Comparison of ENCODE assay signal across 8 mouse cellular contexts in genomic region chr7:45370475-45371311, GRCm38 (mm10). TPM values are rescaled to one million over a fixed set of nuclear protein-coding genes. Genes with fewer than 3 reads are reported as not detected.
DNase-seq lines count a peak whose midpoint lies in the region; ATAC-seq lines count a peak whose summit lies in the region.

Lin7b (minus strand) TSS chr7:45370583.

- no peak within 1 kb of the TSS for H3K27ac ChIP-seq in brown adipose tissue, adult 24 weeks (replicated peaks; ENCODE audit: low read depth, low read length)
- H3K27ac ChIP-seq in heart, embryonic 12.5 days (ENCODE audit: poor library complexity, severe bottlenecking): no peak within 1 kb of the TSS
- H3K27ac ChIP-seq in kidney, embryonic 16.5 days (ENCODE audit: low read length): no peak within 1 kb of the TSS

- H3K4me1 ChIP-seq in brown adipose tissue, adult 24 weeks (ENCODE audit: control insufficient read depth, insufficient read depth, insufficient read length, low read length): peaks cover 4% of the 10 kb centered on the region; the same call in 1 of the 2 replicates
- H3K4me1 ChIP-seq in heart, embryonic 12.5 days (replicated peaks): peaks cover 34% of the 10 kb centered on the region
- peaks cover 28% of the 10 kb centered on the region for H3K4me1 ChIP-seq in kidney, embryonic 16.5 days (ENCODE audit: insufficient read depth, low read length)

- H3K9me3 ChIP-seq in heart, embryonic 12.5 days (replicated peaks): no peaks in the 10 kb centered on the region
- no peaks in the 10 kb centered on the region for H3K9me3 ChIP-seq in kidney, embryonic 16.5 days (ENCODE audit: low read length)

- peak within 1 kb of the TSS; percentile 56 for H3K4me3 ChIP-seq in brown adipose tissue, adult 24 weeks (ENCODE audit: insufficient read depth, low read depth, low read length)
- peak within 1 kb of the TSS; percentile 53 for H3K4me3 ChIP-seq in heart, embryonic 12.5 days
- peak within 1 kb of the TSS; percentile 59 for H3K4me3 ChIP-seq in kidney, embryonic 16.5 days (ENCODE audit: low read length)

- H3K36me3 ChIP-seq in heart, embryonic 12.5 days: peaks cover 28% of the 10 kb centered on the region
- H3K36me3 ChIP-seq in kidney, embryonic 16.5 days (ENCODE audit: insufficient read depth, low read length): peaks cover 15% of the 10 kb centered on the region

- peak within 1 kb of the TSS; percentile 65 for H3K9ac ChIP-seq in heart, embryonic 12.5 days
- H3K9ac ChIP-seq in kidney, embryonic 16.5 days (replicated peaks; ENCODE audit: low read length): peak within 1 kb of the TSS; percentile 22

- WGBS in heart, embryonic 12.5 days: 9% methylated on average over 28 of the region's 28 CpGs
- 7% methylated on average over 27 of the region's 28 CpGs for WGBS in kidney, embryonic 16.5 days

- DNase-seq in B cell, adult 2 months: peak; percentile 95 to 96
- peak; percentile 94 for DNase-seq in liver
- peak; percentile 92 to 93 for DNase-seq in spleen, postnatal 36 days (ENCODE audit: low spot score in 2 of 2)

- peak; percentile 61 for ATAC-seq in erythroid progenitor cell, adult 5-6 weeks (replicated peaks; ENCODE audit: low FRiP score, poor library complexity, severe bottlenecking)
- peak; percentile 70 for ATAC-seq in heart, embryonic 12.5 days (ENCODE audit: insufficient number of reproducible peaks, low FRiP score)
- peak; percentile 79 for ATAC-seq in kidney, embryonic 16.5 days (ENCODE audit: low FRiP score, low TSS enrichment)
- peak; percentile 69 for ATAC-seq in monocyte, adult 5-6 weeks (replicated peaks; ENCODE audit: insufficient number of reproducible peaks, low FRiP score, low TSS enrichment, poor library complexity, severe bottlenecking)

- H3K4me2 ChIP-seq in heart, embryonic 12.5 days: peak within 1 kb of the TSS; percentile 90
- H3K4me2 ChIP-seq in kidney, embryonic 16.5 days (replicated peaks; ENCODE audit: low read depth, low read length): peak within 1 kb of the TSS; percentile 96

- peaks cover 32% of the 10 kb centered on the region for H3K27me3 ChIP-seq in heart, embryonic 12.5 days (replicated peaks)
- peaks cover 24% of the 10 kb centered on the region for H3K27me3 ChIP-seq in kidney, embryonic 16.5 days (ENCODE audit: insufficient read depth, low read length)

RNA-seq across cellular contexts. Expression of gene Lin7b, which starts in this region (rescaled TPM):
- not detected in 2 replicates for polyA plus RNA-seq in brown adipose tissue, adult 24 weeks (2012; ENCODE audit: insufficient read depth, insufficient read length, missing spikeins)
- total RNA-seq in erythroid progenitor cell, adult 5-6 weeks (2015; ENCODE audit: low replicate concordance): not detected in 2 replicates
- total RNA-seq in erythroid progenitor cell, adult 5-6 weeks (2017; ENCODE audit: low replicate concordance): not detected in 2 replicates
- 0.82 and 1.1 TPM in 2 replicates for polyA plus RNA-seq in heart, embryonic 12.5 days (2016; fragmentation: Nextera tagmentation; extraction: Ambion mirVana)
- polyA plus RNA-seq in kidney, embryonic 16.5 days (2015; fragmentation: Nextera tagmentation; extraction: Ambion mirVana): 1.7 and 1.9 TPM in 2 replicates
- not detected in 3 replicates for total RNA-seq in monocyte, adult 5-6 weeks (2017)

Comparison
In these comparisons a context has a peak if more than half of its experiments do, and no peak if none do; other contexts are left out.
1. Peak in ATAC-seq in erythroid progenitor cell, adult 5-6 weeks; RNA of the gene not detected or under 1 TPM.
2. Peak in ATAC-seq in monocyte, adult 5-6 weeks; RNA of the gene not detected or under 1 TPM.